Mouse (Mus musculus) cerebellum, adult 2 months (tissue): ENCODE measurements around the gene Tmem221. TPM values are rescaled to one million over a fixed set of nuclear protein-coding genes. Genes with fewer than 3 reads are reported as not detected.

ENCODE experiments used
- DNase-seq, 2 experiments: peaks; one replicate each; pipeline ENCODE4 v3.0.0; 2021
- H3K27ac ChIP-seq: fragments of 200-500 bp; 2 replicates; pipeline ENCODE4 v1.5.1; 2012; ENCODE audit warnings: low read length, control low read depth, inconsistent platforms; ENCODE audit not compliant: insufficient read depth
- H3K27me3 ChIP-seq: fragments of 200-500 bp; 2 replicates; pipeline ENCODE4 v1.6.1; 2012; ENCODE audit warnings: inconsistent platforms, mild to moderate bottlenecking, low read length, moderate library complexity; ENCODE audit not compliant: control insufficient read depth, insufficient read depth
- H3K4me1 ChIP-seq: fragments of 200-500 bp; 2 replicates; pipeline ENCODE4 v1.6.1; 2011; ENCODE audit warnings: low read length; ENCODE audit not compliant: control insufficient read depth, insufficient read depth
- H3K4me3 ChIP-seq: fragments of 200-500 bp; replicated peaks from 2 replicates; pipeline ENCODE3; 2011; ENCODE audit warnings: mild to moderate bottlenecking, low read depth, low read length, control low read depth; ENCODE audit not compliant: insufficient read depth
- CTCF ChIP-seq: fragments of 200-500 bp; IDR thresholded peaks from 2 replicates; pipeline ENCODE4 v1.5.1; 2011; ENCODE audit warnings: low read depth, mild to moderate bottlenecking, control low read depth, low read length, moderate library complexity, borderline replicate concordance; ENCODE audit not compliant: insufficient read depth
- POLR2A ChIP-seq: fragments of 200-500 bp; IDR thresholded peaks from 2 replicates; pipeline ENCODE4 v1.6.1; 2011; ENCODE audit warnings: low read length, control low read depth, borderline replicate concordance; ENCODE audit not compliant: insufficient read depth
- WGBS: fragments of 180-500 bp; shearing (Covaris S2); methylation state at CpG from one replicate; pipeline ENCODE4 v1.1.7; 2018; 5-methylcytosine and 5-hydroxymethylcytosine counted together
- polyA plus RNA-seq: library from polyadenylated mRNA; depleted of rRNA; stranded (reverse); fragments of >200 nt; gene quantifications from 2 replicates; pipeline ENCODE4 v1.2.3, GENCODE M21; 2012

Tmem221 gene
- polyA plus RNA-seq, 1 experiment, result 0.26 TPM

DNA sequence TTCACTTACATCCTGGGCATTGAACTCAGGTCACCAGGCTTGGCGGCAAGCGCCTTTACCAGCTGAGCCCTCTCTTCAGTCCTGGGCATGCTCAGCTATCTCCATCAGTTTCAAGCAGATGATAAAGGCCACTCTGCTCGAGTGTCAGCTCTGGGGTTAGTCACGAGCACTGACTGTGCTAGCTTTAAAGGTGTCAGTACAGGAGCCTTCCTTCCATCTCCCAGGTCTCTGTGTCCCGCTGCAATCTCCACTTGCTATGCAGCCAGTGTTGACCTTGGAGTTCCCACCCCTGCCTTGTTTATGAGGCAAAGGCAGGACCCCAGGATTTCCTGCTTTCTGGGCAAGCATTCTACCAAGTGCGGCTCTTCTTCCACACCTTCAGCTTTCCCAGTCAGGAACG is 8.9 kb upstream of the Tmem221 start:
- H3K27ac ChIP-seq, result no peak overlapping the region
- WGBS, result 85% methylated on average over 7 of the region's 7 CpGs
- no peak for DNase-seq

DNA sequence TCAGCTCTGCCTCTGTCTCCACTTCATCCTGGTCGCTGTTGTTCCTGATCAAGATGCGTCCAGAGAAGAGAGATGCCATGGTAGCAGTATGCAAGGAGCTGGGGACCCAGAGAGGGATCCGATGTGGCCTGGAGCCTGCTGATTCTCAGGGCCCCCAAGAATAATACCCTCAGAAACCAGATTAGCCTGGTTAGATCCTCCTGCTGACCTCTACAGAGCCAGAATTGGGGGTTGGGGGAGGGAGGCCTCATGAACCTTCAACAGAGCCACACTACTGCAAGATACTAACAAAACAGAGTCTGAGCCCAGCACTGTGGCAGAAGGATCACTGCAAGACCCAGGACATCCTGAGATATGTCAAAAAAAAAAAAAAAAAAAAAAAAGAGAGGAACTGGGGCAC is 7.8 kb upstream of the Tmem221 start, which contains the start of gene Nxnl1:
Gene Nxnl1 (minus strand): TSS at position 101 of the 400 bp plus-strand sequence.
- no peak within 1 kb of the TSS for H3K27ac ChIP-seq
- TF ChIP-seq POLR2A, result no peak
- no peak for TF ChIP-seq CTCF
- H3K27me3 ChIP-seq, result no peaks in the 10 kb centered on the region
- 79% methylated on average over 3 of the region's 3 CpGs for WGBS
- H3K4me3 ChIP-seq, result no peak within 1 kb of the TSS
- H3K4me1 ChIP-seq, result no peaks in the 10 kb centered on the region; the same call in 1 of the 2 replicates
- no peak for DNase-seq

More for the DNA sequence above, 8.9 kb upstream of the Tmem221 start:
- Histone ChIP-seq H3K4me1 (peaks cover 6% of the 10 kb centered on the region), H3K4me3 (no peak overlapping the region), H3K27me3 (no peaks in the 10 kb centered on the region)
- no peak for TF ChIP-seq CTCF
- no peak for TF ChIP-seq POLR2A

DNA sequence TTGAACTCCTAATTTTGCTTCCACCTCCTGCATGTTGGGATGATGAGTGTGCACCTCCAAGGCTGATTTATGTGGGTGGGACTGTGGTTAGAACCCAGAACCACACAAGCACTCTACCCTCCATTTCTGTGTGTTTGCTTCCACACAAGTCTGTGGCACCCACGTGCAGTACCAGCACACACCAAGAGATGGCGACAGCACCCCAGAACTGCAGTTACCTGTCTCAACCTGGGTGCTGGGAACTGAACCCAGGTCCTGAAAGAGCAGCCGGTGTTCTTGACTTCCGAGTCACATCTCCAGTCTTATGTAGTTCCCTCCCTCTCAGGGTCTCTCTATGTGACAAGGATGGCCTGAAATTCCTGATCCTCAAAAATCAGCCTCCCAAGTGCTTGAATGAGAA is 5.3 kb upstream of the Tmem221 start:
- 90% methylated on average over 4 of the region's 4 CpGs for WGBS
- Histone ChIP-seq H3K4me3 (no peak overlapping the region), H3K4me1 (no peaks in the 10 kb centered on the region), H3K27ac (no peak overlapping the region), H3K27me3 (no peaks in the 10 kb centered on the region)
- no peak for DNase-seq
- TF ChIP-seq POLR2A, result no peak
- peak; percentile 36; the same call in 1 of the 2 replicates for TF ChIP-seq CTCF

DNA sequence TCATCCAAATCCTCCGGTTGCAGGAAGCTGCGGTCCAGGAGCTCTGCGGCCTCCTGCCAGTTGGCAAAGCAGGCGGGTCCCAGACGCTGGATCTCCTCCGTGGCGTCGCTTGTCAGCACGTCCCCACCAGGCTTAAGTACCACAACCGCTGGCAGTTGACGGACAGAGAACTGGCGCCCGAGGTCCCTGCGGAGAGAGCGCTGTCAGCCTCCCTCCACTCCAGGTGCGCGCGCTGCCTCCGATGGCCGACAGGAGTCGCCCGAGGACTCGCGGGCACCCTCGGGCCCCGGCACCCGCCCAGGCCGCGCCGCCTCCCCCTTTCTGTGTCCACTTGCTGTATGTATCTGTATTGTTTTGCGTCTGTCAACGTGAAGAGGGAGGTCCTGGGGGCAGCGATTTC is 4.1 kb upstream of the Tmem221 start:
- peak overlapping the region; percentile 58 for H3K4me3 ChIP-seq
- TF ChIP-seq CTCF (peak; percentile 67), POLR2A (no peak)
- WGBS, result under 1% methylated on average over 33 of the region's 33 CpGs
- DNase-seq, result peak; percentile 76 to 84
- H3K27me3 ChIP-seq, result peaks cover 3% of the 10 kb centered on the region; the same call in 1 of the 2 replicates
- no peaks in the 10 kb centered on the region for H3K4me1 ChIP-seq
- no peak overlapping the region for H3K27ac ChIP-seq

DNA sequence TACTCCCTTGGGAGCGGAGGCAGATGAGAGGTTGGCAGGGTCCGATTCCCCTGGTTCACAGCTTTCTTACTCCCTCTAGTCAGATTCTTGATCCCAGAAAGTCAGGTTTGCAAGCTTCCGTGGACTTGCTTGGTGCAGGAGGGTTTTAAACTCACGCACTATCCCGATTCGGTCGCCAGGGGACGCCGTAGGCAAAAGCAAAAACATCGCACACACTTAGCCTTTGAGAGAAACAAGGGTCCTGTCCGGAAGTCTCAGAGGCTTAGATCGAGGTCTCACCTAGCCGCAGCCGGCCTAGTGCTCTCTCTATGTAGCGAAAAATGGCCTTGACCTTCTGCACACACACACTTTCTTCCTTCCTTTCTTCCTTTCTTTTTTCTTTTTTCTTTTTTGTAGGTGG is 2.7 kb upstream of the Tmem221 start:
- Histone ChIP-seq H3K27me3 (peaks cover 3% of the 10 kb centered on the region; the same call in 1 of the 2 replicates), H3K4me1 (no peaks in the 10 kb centered on the region), H3K27ac (no peak overlapping the region), H3K4me3 (no peak overlapping the region)
- TF ChIP-seq POLR2A (no peak), CTCF (peak; percentile 94)
- peak; percentile 48 to 69 for DNase-seq
- 6% methylated on average over 15 of the region's 15 CpGs for WGBS

DNA sequence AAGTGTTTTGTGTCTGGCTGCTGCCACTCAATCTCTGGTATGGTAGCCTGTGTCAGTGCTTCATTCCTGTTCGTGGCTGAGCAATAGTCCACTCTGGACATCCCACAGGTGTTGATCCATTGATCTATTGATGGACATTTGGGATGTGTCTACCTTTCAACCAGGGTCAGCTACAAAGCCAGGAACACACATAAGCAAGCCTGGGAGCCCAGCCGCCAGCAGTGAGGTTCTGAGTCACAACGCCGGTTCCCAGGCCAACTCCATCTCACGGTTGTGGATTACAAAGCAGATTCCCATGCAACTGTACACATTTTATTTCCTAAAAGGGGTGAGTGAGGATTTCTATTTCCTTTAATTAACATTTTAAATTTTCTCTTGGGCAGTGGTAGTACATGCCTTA is 2.1 kb upstream of the Tmem221 start:
- TF ChIP-seq CTCF, result no peak
- TF ChIP-seq POLR2A, result no peak
- H3K4me3 ChIP-seq, result no peak overlapping the region
- whole genome bisulfite sequencing, result 86% methylated on average over 5 of the region's 5 CpGs
- no peak overlapping the region for H3K27ac ChIP-seq
- no peaks in the 10 kb centered on the region for H3K4me1 ChIP-seq
- no peak for DNase-seq
- peaks cover 3% of the 10 kb centered on the region; the same call in 1 of the 2 replicates for H3K27me3 ChIP-seq

DNA sequence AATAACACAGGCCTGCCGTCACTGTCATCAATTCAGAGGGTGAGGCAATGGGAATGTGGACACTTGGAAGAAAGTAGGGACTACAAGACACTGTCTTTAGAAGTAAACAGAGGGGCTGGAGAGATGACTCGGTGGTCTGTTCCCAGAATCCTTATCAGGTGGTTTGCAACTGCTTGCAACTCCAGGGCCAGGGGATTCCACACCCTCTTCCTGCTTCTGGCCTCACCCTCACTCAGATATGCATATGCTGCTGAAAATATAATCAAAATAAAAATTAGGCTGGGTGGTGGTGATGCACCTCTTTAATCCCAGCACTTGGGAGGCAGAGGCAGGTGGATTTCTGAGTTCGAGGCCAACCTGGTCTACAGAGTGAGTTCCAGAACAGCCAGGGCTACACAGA is 1.4 kb upstream of the Tmem221 start:
- no peak for DNase-seq
- Histone ChIP-seq H3K27ac (no peak overlapping the region), H3K27me3 (peaks cover 3% of the 10 kb centered on the region; the same call in 1 of the 2 replicates), H3K4me1 (no peaks in the 10 kb centered on the region), H3K4me3 (no peak overlapping the region)
- WGBS, result 85% methylated on average over 3 of the region's 3 CpGs
- no peak for TF ChIP-seq CTCF
- no peak for TF ChIP-seq POLR2A

DNA sequence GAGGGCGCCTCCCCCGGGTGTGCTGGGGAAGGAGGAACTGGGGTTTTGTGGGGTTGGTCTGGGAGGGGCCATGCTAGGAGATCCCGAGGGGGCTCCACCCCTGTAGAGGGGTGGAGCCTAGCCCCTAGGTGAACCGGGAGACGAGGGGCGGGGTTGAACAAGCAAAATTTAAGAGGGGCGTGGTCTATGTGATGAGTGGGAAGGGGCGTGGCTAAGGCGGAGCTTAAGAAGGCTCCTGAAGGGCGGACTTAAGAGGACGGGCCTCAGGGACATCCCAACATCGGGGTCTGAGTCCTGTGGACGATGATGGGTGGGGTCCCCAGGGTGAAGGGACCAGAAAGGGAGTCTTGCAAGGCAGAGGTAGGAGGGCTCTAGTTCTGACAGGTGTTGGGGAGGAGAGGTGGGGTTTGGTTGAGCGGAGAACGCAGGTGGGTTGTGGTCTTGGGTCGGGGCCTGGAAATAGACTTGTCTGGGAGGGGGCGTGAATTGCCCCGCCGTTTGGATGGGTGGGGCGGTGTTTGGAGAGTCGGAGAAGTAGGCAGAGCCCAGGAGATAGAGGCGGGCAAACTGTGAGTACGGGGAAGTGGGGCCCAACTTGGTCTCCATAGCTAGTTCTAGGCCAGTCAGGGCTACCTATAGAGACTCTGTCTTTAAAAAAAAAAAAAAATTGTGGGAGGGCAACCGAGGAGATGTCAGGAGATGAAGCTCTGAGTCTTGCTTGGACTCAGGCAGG is 453 bp upstream of the Tmem221 start:
- peaks cover 3% of the 10 kb centered on the region; the same call in 1 of the 2 replicates for H3K27me3 ChIP-seq
- no peak for TF ChIP-seq POLR2A
- TF ChIP-seq CTCF, result no peak
- DNase-seq, result no peak
- H3K4me1 ChIP-seq, result no peaks in the 10 kb centered on the region
- no peak overlapping the region for H3K4me3 ChIP-seq
- 10% methylated on average over 24 of the region's 24 CpGs for WGBS
- H3K27ac ChIP-seq, result no peak overlapping the region
